Mouse (Mus musculus): ENCODE results near the gene Hpgds. TPM values are rescaled to one million over a fixed set of nuclear protein-coding genes. Genes with fewer than 3 reads are reported as not detected.

Gene Hpgds
- 1.4 and 1.7 TPM in 2 replicates for polyA plus RNA-seq (2012; rRNA removed)

DNA sequence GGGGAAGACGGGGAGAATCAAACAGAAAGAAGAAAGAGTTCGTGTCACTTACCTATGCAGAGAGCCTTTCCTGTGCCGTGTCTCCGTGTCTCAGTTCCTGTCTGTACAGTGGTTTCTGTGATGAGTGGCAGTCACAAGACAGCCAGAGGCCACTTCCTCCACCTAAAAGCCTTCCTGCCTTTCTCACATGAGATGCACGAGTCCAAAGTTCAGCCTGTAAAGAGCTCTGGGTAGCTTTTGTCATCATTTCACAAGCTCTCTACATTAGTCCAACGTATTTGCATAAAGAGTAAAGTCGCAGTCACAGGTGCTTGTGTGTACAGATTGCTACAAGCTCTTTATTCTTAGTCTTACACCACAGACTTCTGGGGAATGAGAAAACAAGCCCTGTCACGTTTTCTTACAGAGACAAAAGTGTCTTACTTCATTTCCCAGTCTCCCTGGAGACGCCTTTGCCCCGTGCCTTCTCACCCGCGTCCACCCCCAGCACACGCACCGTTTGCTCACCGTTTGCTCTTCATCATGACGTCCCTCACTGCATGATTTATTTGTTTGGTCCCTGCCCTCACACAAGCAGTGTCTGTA, at the start of gene Hpgds:
TSS of gene Hpgds (minus strand) at position 288 of the 585 bp plus-strand sequence.
- peak; percentile 72 for DNase-seq (ENCODE audit: low read depth, low spot score)

GRCm38 (mm10) chr6:65164977-65165376, 20.3 kb upstream of the Hpgds start:
- WGBS: 51% methylated on average over 5 of the region's 5 CpGs
- DNase-seq (ENCODE audit: low read depth, low spot score): no peak

More for the DNA sequence above, at the start of gene Hpgds:
- WGBS: 12% methylated on average over 16 of the region's 16 CpGs

DNA sequence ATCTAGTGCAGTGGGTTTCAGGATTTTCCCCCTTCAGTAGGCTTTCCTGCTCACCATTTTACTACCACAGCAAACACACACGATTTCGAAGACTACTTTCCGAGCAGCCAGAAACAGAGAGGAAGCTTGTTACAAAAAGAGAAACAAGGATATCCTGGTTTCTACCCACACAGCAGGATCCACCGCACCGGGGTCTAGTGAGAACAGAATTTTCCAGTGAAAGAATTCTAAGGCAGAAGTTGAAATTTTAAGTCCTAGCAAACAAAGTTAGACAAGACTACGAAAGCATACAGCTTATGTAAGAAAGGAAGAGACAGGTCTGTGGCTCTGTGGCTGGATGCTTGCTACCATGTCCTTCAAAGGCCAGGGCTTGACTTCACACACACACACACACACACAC, 19.4 kb upstream of the Hpgds start:
- 72% methylated on average over 6 of the region's 6 CpGs for WGBS
- no peak for DNase-seq (ENCODE audit: low read depth, low spot score)

DNA sequence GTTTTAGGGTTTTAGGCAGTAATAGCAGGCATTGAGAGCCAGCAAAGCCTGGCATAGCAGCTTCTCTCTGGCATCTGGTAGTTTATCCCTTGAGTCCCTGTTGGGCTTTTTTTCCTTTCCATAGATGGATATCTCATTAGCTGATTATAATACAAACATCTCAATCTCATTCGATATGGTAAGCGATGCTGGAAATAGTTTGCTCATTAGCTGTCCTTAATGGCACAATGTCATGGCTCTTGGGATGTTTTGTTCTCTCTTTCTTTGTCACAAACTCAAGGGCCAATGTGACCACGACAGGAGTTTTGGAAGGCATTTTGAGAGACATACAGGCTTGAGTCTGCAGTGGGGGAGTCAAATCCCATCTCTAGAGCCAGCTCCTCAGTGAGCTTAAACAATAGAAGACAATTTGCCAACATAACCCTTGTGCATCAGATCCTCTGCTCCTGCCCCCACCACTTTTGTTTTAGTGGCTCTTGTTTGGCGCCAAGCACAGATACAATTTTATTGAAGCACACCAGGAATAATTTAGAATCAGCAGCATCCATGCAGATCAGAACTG, 14.8 kb upstream of the Hpgds start:
- no peak for DNase-seq (ENCODE audit: low read depth, low spot score)
- 81% methylated on average over 4 of the region's 4 CpGs for WGBS

GRCm38 (mm10) chr6:65157042-65157441, 12.3 kb upstream of the Hpgds start:
- no peak for DNase-seq (ENCODE audit: low read depth, low spot score)
- 47% methylated on average over 4 of the region's 4 CpGs for WGBS

GRCm38 (mm10) chr6:65153570-65153969, 8.9 kb upstream of the Hpgds start:
- 75% methylated on average over 3 of the region's 3 CpGs for whole genome bisulfite sequencing
- DNase-seq (ENCODE audit: low read depth, low spot score): no peak

GRCm38 (mm10) chr6:65150703-65151102, 6.0 kb upstream of the Hpgds start:
- WGBS: 37% methylated on average over 22 of the region's 22 CpGs
- no peak for DNase-seq (ENCODE audit: low read depth, low spot score)

DNA sequence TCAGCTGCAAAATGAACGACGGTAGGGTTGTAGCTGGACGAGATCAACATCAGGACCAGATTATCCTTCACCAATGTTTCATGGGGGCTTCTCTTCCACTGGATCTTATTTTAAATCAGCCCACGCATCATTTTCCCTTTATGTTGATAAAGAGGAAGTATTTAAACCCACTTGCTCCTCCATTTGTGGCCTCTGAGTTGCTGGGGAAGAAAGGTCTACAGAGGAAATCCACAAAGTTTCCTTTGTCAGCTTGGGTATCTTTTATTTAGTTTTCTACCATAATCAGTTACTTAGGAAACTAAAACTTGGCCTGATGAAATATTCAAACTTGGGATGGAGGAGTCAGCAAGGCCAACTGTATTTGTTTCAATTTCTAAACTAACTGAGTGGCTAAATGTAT, 1.7 kb upstream of the Hpgds start:
- 85% methylated on average over 4 of the region's 4 CpGs for WGBS

DNA sequence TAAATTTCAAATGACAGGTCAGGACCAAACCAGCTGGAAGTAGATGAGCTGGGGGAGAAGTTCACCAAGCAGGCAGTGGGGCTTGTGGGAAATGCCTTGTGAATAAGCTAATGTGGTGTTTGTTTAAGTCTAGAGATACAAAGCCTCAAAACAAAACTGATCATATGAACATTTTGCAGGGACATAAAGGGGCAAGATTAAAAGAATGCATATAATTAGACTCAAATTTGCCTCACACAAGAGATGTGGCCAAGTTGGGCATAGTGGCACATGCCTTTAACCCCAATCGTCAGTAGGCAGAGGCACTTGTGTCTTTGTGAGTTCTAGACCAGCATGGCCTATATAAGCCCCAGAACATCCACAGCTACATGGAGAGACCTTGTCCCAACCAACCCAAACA, 2.4 kb downstream of the Hpgds start:
- WGBS: 78% methylated on average over 1 of the region's 1 CpGs
- no peak for DNase-seq (ENCODE audit: low read depth, low spot score)

More for the DNA sequence above, 1.7 kb upstream of the Hpgds start:
- DNase-seq (ENCODE audit: low read depth, low spot score): no peak

GRCm38 (mm10) chr6:65140750-65141243, 3.9 kb downstream of the Hpgds start:
- WGBS: 62% methylated on average over 6 of the region's 6 CpGs
- no peak for DNase-seq (ENCODE audit: low read depth, low spot score)

DNA sequence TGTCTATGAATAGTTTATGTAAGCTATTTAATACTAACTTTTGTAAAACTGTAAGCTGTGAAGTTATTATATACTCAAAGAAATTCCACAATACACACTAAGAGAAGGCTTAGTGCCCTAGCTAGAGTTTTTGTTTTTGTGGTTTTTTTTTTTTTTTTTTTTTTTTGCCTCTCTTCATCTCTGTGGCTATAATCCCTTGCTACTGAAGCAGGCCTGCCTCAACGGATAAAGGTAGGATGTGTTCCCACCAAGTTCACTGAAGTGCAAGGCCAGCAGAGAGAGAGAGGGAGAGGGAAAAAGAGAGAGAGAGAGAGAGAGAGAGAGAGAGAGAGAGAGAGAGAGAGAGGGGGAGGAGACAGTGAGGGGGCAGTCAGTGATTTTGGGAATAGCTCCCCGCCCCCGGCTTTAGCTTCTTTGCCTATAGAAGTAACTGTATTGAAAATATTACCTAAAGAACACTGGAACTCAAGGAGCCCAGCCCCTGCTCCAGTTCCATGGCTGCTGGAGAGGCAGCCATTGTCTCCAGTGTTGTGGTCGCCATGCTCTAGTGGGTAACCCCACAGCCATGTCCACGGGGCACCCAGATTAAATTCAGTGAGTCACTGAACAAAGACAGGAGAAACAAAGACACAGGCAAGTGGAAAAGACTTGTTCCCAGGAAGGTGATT, 4.5 kb downstream of the Hpgds start:
- WGBS: 78% methylated on average over 5 of the region's 5 CpGs
- DNase-seq (ENCODE audit: low read depth, low spot score): no peak

DNA sequence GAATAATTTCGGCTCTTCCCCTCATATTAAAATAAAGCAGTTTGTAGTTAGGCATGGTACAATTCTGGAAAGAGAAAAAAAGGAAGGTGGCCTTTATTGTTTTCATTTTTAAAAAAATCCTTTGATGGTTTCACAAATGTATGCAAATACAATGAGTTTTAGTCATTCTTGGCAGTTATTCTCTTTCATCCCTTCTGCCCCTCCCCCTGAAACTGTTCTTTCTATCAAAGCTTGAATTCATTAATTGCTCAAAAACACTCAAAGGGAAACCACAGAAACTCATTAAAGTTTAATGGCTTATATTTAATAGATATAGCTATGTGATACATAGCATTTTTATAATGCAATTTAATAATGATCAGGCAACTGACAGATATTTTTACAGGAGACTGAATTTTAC, 6.5 kb downstream of the Hpgds start:
- 59% methylated on average over 1 of the region's 1 CpGs for WGBS

DNA sequence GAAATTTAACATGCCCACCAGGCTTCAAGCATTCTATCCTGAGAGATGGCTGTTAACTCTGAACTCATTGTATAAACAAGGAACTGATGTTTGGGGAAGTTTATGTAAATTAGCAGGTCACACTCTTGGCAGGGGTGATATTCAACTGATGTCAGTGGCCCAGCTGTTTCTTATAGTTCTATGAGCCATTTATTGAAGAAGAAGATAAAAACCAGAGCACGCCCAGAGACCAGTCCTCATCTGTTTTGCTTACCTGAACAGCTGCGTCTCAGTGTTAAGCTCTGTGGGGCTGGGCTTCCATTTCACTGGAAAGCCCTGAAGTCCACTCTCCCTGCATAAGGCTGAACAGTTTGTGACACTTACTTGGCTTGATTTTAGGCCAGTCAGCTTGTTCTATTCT, 6.9 kb downstream of the Hpgds start:
- WGBS: 18% methylated on average over 2 of the region's 2 CpGs
- no peak for DNase-seq (ENCODE audit: low read depth, low spot score)

More for the DNA sequence above, 6.5 kb downstream of the Hpgds start:
- DNase-seq (ENCODE audit: low read depth, low spot score): no peak

DNA sequence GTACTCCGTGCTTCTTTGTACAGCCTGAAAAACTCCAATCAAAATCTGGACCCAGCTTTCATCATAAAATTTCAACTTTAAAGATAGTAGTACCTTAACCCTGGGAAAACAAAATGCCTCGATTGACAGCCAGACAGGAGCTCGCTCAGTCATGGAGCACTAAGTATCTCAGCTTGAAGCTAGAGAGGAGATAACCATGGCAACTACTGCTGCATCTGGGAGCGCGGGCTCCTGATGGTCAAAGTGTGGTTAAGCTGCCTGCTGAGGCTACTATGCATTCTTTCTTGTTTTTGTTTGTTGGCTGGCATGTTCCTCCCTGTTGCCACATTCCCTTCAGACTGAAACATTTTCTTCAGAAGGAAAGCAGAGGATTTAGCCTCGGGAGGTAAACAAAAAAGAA, 12.3 kb downstream of the Hpgds start:
- DNase-seq (ENCODE audit: low read depth, low spot score): no peak
- 82% methylated on average over 6 of the region's 6 CpGs for WGBS

DNA sequence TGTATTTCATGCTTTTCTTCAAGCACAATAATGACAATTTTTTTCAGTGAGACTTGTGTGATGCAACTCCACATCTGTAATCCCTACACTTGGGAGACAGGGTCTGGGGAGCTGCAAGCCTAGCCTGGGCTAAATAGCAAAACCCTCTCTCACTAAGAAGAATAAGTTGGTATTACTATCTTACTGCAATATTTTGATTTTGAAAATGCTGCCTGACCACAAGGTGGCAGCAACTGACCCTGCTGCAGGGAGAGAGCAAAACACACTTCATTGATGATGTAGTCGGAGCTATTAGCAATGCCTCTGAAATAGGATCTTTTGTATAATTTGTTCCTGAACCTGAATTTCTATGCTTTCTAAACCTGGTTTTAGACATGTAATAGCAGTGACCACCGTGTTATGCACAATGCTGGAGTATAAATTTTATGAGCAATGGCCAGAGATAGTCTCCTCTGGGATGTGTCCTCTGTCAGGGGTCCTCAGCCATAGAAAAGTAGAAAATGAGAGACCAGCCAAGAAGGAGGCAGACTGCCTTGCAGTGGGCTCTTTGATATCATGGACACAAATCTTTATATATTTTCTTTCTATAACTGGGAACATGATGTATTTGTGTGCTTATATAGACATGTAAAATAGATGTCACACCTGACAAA, 18.5 kb downstream of the Hpgds start:
- WGBS: 23% methylated on average over 2 of the region's 2 CpGs
- no peak for DNase-seq (ENCODE audit: low read depth, low spot score)

- 97% methylated on average over 1 of the region's 1 CpGs for WGBS
- no peak for DNase-seq (ENCODE audit: low read depth, low spot score)
These were observed 27.2 kb downstream of the Hpgds start for GRCm38 (mm10) chr6:65117540-65117939.

DNA sequence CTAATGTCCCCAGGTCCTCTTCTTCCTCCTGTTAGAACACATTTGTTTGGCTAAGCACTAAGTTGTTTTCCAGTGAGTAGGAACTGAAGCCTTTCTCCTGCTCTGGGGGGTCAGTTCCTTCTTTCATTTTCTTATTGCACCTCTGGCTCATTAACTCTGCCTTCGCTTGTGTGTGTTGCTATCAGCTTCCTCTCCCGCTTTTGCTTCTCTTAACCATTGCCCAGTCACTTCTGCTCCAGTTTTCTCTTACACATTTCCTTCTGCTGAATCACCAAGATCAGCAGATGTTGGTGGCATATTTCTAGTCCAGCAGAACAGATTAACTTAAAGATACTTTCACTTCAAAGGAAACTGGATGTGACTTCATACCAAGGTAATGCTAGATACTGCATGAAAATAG, 29.8 kb downstream of the Hpgds start:
- WGBS: 88% methylated on average over 2 of the region's 2 CpGs
- DNase-seq (ENCODE audit: low read depth, low spot score): no peak

DNA sequence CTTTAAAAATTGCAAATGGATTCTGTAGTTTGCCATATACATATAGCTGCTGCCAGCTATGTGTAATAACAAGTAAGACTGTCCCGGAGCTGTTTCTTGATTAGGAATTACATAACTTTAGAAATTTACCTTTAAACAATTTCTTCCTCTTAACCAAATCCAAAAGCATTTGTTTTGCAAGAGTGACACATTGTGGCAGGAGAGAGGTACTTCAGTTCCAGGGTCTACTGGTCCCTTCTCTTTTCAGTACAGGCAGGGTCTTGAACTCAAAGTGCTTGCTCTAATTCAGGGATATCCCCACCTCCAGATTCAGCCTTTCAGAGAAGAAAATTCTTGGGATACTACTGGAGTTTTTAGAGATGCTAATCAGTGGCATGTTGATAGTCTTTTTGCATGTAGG, 65.6 kb downstream of the Hpgds start:
- DNase-seq (ENCODE audit: low read depth, low spot score): peak; percentile 14
- 93% methylated on average over 1 of the region's 1 CpGs for WGBS

- 67% methylated on average over 2 of the region's 2 CpGs for WGBS
- no peak for DNase-seq (ENCODE audit: low read depth, low spot score)
These were observed 69.5 kb downstream of the Hpgds start for GRCm38 (mm10) chr6:65075201-65075600.

Measured in large intestine, adult 2 months (tissue).